Mouse (Mus musculus) intestine, postnatal 0 days (tissue): ENCODE data around the gene Als2cl. TPM values are rescaled to one million over a fixed set of nuclear protein-coding genes. Genes with fewer than 3 reads are reported as not detected.
A peak's percentile ranks its signal among the peaks of the same experiment; 100 is the strongest.

Experiments used
- ATAC-seq: fragments of 200-750 bp; cut with Nextera tagmentation; 2 replicates; pipeline ENCODE4 v1.8.0; 2017; ENCODE audit warnings: mild to moderate bottlenecking, moderate TSS enrichment, moderate library complexity
- H3K27ac ChIP-seq: fragments of 300-500 bp; sonication (generic); 2 replicates; pipeline ENCODE4 v1.5.1; 2014; ENCODE audit warnings: mild to moderate bottlenecking, low read depth, low read length, moderate library complexity
- H3K27me3 ChIP-seq: fragments of 300-500 bp; sonication (generic); replicated peaks from 2 replicates; pipeline ENCODE4 v1.6.1; 2014; ENCODE audit warnings: low read length, mixed read lengths; ENCODE audit not compliant: control insufficient read depth, insufficient read depth
- H3K36me3 ChIP-seq: fragments of 300-500 bp; sonication (generic); 2 replicates; pipeline ENCODE4 v1.6.1; 2014; ENCODE audit warnings: mild to moderate bottlenecking, moderate library complexity; ENCODE audit not compliant: control insufficient read depth, insufficient read depth
- H3K4me1 ChIP-seq: fragments of 300-500 bp; sonication (generic); replicated peaks from 2 replicates; pipeline ENCODE4 v1.6.1; 2014; ENCODE audit warnings: antibody characterized with exemption, low read length, mixed read lengths; ENCODE audit not compliant: control insufficient read depth, insufficient read depth
- H3K4me2 ChIP-seq: fragments of 300-500 bp; sonication (generic); replicated peaks from 2 replicates; pipeline ENCODE4 v1.6.1; 2014; ENCODE audit warnings: low read depth, mild to moderate bottlenecking, moderate library complexity
- H3K4me3 ChIP-seq: fragments of 300-500 bp; sonication (generic); 2 replicates; pipeline ENCODE4 v1.5.1; 2014; ENCODE audit warnings: low read depth, low read length
- H3K9ac ChIP-seq: fragments of 300-500 bp; sonication (generic); 2 replicates; pipeline ENCODE4 v1.6.1; 2014; ENCODE audit warnings: mild to moderate bottlenecking, low read depth, low read length
- H3K9me3 ChIP-seq: fragments of 300-500 bp; sonication (generic); 2 replicates; pipeline ENCODE4 v1.6.1; 2016; ENCODE audit warnings: mixed run types; ENCODE audit not compliant: control insufficient read depth
- CTCF ChIP-seq: sonication (generic); IDR thresholded peaks from 2 replicates; pipeline ENCODE4 v1.5.1; 2016; ENCODE audit warnings: low read depth, mild to moderate bottlenecking, control low read depth, antibody characterized with exemption, moderate library complexity
- whole genome bisulfite sequencing: fragments of 180-500 bp; shearing (Covaris S2); extraction: QIAGEN DNeasy Blood & Tissue Kit; methylation state at CpG from one replicate; pipeline ENCODE4 v1.1.7; 2014; 5-methylcytosine and 5-hydroxymethylcytosine counted together
- polyA plus RNA-seq: library from polyadenylated mRNA; unstranded; fragments of >200 nt; fragmentation: Nextera tagmentation; extraction: Ambion mirVana; gene quantifications from 2 replicates; pipeline ENCODE4 v1.2.1, GENCODE M21; 2015

Als2cl gene
- polyA plus RNA-seq, 1 experiment from 2014 or later = 7.6 TPM

DNA sequence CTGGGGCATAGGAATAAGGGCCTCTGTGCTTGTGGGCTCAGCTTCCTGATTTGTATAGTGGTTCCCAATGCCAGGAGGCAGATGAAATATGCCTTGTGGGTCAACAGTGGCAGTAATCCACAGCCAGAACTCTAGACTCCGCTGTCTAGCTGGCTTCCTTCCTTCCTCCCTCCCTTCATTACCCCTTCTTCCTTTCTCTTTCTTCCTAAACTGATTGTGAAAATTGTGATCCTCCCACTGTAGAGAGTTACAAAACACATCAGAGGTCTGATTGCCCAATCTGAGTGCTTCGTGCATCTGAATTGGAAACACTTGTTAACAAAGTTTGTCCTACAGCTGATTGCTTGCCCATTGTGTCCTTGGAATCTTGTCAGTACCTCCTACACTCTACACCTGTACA lies 38.2 kb upstream of the Als2cl start:
- no peaks in the 10 kb centered on the region for H3K9me3 ChIP-seq
- H3K27me3 ChIP-seq = no peaks in the 10 kb centered on the region
- H3K27ac ChIP-seq = no peak overlapping the region
- no peaks in the 10 kb centered on the region for H3K36me3 ChIP-seq
- H3K4me3 ChIP-seq = no peak overlapping the region
- WGBS = 59% methylated on average over 2 of the region's 2 CpGs
- no peak for TF ChIP-seq CTCF
- no peak for ATAC-seq
- no peak overlapping the region for H3K4me2 ChIP-seq
- H3K4me1 ChIP-seq = no peaks in the 10 kb centered on the region
- H3K9ac ChIP-seq = no peak overlapping the region

GRCm38 (mm10) chr9:110844206-110844605 lies 35.5 kb upstream of the Als2cl start, which contains the start of gene Prss46:
TSS of gene Prss46 (plus strand) at chr9:110844506.
- no peak for TF ChIP-seq CTCF
- Histone ChIP-seq H3K27ac (no peak within 1 kb of the TSS), H3K4me1 (no peaks in the 10 kb centered on the region), H3K36me3 (no peaks in the 10 kb centered on the region), H3K4me3 (no peak within 1 kb of the TSS), H3K27me3 (no peaks in the 10 kb centered on the region), H3K4me2 (no peak within 1 kb of the TSS), H3K9ac (no peak within 1 kb of the TSS), H3K9me3 (no peaks in the 10 kb centered on the region)
- ATAC-seq = no peak
- 79% methylated on average over 10 of the region's 10 CpGs for WGBS

- no peak for ATAC-seq
- WGBS = 74% methylated on average over 7 of the region's 7 CpGs
Measured at GRCm38 (mm10) chr9:110849162-110849561, 30.5 kb upstream of the Als2cl start.

GRCm38 (mm10) chr9:110855903-110856302 lies 23.8 kb upstream of the Als2cl start:
- H3K4me2 ChIP-seq = no peak overlapping the region
- no peaks in the 10 kb centered on the region for H3K27me3 ChIP-seq
- no peaks in the 10 kb centered on the region for H3K9me3 ChIP-seq
- no peak overlapping the region for H3K4me3 ChIP-seq
- TF ChIP-seq CTCF = no peak
- H3K4me1 ChIP-seq = 0 out of 2 replicates have a peak, but pooled peaks cover 3% of the 10 kb centered on the region
- H3K27ac ChIP-seq = no peak overlapping the region
- WGBS = 59% methylated on average over 7 of the region's 7 CpGs
- ATAC-seq = no peak
- H3K9ac ChIP-seq = no peak overlapping the region
- no peaks in the 10 kb centered on the region for H3K36me3 ChIP-seq

More at GRCm38 (mm10) chr9:110849162-110849561, 30.5 kb upstream of the Als2cl start:
- no peaks in the 10 kb centered on the region for H3K27me3 ChIP-seq
- no peaks in the 10 kb centered on the region for H3K9me3 ChIP-seq
- H3K36me3 ChIP-seq = no peaks in the 10 kb centered on the region
- H3K4me2 ChIP-seq = no peak overlapping the region
- no peak overlapping the region for H3K9ac ChIP-seq
- no peak overlapping the region for H3K4me3 ChIP-seq
- no peaks in the 10 kb centered on the region for H3K4me1 ChIP-seq
- no peak for TF ChIP-seq CTCF
- H3K27ac ChIP-seq = no peak overlapping the region

GRCm38 (mm10) chr9:110856920-110857319 lies 22.8 kb upstream of the Als2cl start:
- no peaks in the 10 kb centered on the region for H3K36me3 ChIP-seq
- TF ChIP-seq CTCF = no peak
- no peak for ATAC-seq
- no peak overlapping the region for H3K4me2 ChIP-seq
- H3K9me3 ChIP-seq = no peaks in the 10 kb centered on the region
- H3K9ac ChIP-seq = no peak overlapping the region
- 0 out of 2 replicates have a peak, but pooled peaks cover 3% of the 10 kb centered on the region for H3K4me1 ChIP-seq
- H3K4me3 ChIP-seq = no peak overlapping the region
- H3K27ac ChIP-seq = no peak overlapping the region
- 33% methylated on average over 4 of the region's 4 CpGs for WGBS
- no peaks in the 10 kb centered on the region for H3K27me3 ChIP-seq

- H3K9ac ChIP-seq = no peak within 1 kb of the TSS
- peak; percentile 80 for TF ChIP-seq CTCF
- WGBS = 15% methylated on average over 42 of the region's 50 CpGs
- no peaks in the 10 kb centered on the region for H3K27me3 ChIP-seq
- no peaks in the 10 kb centered on the region for H3K9me3 ChIP-seq
- H3K36me3 ChIP-seq = no peaks in the 10 kb centered on the region
- H3K27ac ChIP-seq = no peak within 1 kb of the TSS
- H3K4me2 ChIP-seq = peak within 1 kb of the TSS; percentile 56
- H3K4me3 ChIP-seq = peak within 1 kb of the TSS; percentile 16; the same call in 1 of the 2 replicates
- ATAC-seq = peak; percentile 44; the same call in 1 of the 2 replicates
- 0 out of 2 replicates have a peak, but pooled peaks cover 3% of the 10 kb centered on the region for H3K4me1 ChIP-seq
Measured at GRCm38 (mm10) chr9:110857781-110858472, 21.7 kb upstream of the Als2cl start, which contains the start of gene Prss50. TSS of gene Prss50 (plus strand) at chr9:110857967.
